Mouse (Mus musculus) urinary bladder, postnatal 36 days (tissue): Measurements from ENCODE around the gene Wdr63.
A peak's percentile ranks its signal among the peaks of the same experiment; 100 is the strongest.

ENCODE experiments used
- DNase-seq, 2 experiments: peaks; one replicate each; pipeline ENCODE4 v3.0.0; 2022; ENCODE audit warnings: low spot score in 2 of 2, mixed read lengths in 1 of 2

Gene Wdr63

DNA sequence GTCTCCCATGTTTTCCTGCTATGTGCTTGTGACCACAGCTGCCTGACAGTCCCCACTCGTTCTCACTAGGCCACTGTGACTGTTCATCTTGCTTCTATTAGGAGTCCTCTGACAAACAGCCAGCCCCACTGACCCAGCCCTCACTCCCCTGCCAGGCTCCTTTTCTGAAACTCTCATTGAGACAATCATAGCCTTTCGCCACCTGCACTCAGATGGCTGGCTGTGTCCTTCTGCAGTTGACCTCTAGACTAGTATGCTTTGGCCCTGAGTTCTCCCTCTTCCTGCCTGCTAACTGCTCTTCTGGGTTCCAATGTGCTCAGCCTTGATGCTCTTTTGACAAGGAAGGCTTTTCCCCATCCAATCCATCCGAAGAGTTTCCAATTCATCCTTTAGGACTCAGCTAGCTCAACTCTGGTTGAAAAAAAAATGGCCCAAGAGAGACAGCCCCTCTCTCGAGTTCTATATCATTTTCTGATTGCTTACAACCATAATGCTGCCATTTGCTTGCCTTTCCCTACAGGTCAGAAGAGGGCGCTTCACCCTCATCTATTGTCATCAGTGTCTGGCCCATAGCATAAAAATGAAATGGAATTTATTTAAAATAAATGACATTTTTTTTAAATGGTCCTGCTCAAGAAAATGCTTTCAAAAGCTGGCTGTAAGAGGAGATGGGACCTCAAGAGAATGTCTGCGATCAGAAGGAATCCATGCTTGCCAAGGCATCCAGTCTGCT is 54.7 kb downstream of the Wdr63 start:
- no peak for DNase-seq

DNA sequence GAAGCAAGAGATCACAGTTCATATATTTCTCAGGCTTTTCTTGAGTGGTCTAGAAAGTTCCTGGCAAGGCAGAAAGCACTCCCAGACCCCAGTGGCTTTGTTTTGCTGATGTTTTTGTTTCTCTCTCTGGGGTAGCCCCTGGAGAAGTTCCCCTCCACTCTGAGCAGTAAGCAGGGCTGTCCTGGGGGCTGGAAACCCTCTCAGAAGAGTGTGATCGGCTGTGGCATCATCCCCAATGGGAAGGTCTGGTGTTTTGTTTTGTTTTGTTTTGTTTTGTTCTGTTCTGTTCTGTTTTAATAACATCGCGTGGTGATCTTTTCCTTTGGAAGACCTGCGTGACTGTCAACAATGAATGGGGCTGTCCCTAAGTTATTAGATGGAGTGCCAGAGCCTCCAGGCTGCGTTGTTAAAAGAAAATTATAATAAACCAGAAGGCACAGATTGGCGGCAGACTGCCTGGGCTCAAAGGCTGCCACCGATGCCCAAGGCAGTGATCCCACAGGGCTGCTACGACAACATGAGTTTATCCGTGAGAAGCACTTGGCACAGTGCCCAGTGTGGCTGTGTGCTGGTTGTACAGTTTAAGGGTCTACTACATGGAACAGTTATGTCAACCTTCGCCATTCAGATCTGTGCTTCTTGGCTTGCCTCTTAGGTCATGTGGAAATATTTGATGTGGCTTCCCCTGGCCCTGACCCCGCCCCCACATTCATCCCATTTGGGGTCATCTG is 56.5 kb downstream of the Wdr63 start:
- DNase-seq: no peak

DNA sequence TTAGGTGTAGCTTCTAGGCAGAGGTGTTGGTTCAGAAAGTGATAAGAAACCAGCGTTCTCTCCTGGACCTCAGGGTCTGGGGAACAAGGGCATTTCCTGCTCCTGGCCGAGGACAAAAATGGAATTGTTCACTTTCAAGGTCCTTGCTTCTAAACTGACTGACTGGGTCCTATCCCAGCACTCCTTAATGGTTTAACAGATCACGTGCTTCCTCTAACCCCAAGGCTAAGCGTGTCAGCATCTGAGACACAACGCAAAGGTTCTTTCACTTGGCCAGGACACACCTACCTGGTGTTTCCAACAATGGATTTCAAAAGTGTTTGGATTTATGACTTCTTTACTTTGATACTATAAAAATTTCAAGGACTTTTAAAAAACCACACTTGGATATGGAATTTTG is 58.0 kb downstream of the Wdr63 start:
- DNase-seq: no peak

DNA sequence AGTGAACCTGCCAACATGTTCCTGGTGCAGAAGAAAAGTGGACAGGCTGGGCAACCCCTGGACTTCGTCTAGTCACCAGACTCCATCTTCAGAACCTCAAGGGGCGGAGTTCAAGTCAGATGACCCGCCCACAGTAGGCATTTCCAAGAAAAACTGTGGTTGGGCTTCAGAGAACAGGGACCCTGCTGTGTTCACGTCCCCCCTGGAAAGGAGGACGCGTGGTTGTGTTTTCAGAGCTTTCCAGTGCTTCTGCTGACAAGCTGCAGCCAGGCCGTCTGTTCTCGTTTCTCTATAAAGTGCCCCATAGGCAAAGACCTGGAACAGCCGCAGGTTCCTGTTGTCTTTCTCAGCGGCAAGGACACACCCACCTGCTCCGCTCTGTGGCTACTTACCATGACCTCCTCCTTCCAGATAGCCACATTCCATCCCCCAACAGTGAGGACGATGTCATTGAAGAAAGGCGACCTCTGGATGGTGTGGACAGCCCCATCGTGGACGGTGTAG is 60.2 kb downstream of the Wdr63 start:
- peak; percentile 37 for DNase-seq

DNA sequence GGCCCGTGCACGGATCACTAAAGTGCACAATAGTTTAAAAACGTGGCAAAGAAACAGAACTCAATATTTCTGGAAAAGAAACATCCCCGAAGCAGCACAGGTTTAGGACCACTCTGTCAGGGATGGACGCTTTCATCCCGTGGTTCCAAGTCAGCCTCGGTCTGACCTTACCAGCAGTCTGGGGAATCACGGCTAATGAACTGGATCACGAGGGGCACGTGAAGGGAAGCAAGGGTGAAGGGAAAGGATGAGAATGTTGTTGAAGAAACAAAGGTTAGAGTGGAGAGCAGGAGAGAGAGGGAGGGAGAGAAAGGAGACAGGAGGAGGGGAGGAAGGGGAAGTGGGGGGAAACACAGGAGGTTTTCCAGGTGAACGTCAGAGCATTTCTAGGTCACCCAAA is 61.9 kb downstream of the Wdr63 start:
- no peak for DNase-seq

DNA sequence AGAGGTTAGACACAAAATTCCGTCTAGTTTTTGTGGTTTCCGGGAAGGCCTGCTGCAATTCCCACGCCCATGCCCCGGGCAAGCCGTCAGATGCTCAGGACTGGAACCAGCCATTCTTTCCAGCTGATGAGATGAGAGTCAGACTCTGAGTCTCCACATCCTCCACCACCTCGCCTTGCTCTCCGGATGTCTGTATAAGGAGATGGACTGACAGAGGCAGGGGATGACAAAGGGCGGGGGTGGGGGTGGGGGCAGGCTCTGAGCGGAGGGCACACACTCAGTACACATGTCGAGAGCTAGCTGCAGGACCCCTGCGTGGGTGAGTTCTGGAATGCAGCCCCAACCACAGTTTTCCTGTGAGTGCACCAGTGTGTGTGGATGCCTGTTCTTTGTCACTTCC is 63.0 kb downstream of the Wdr63 start:
- no peak for DNase-seq

DNA sequence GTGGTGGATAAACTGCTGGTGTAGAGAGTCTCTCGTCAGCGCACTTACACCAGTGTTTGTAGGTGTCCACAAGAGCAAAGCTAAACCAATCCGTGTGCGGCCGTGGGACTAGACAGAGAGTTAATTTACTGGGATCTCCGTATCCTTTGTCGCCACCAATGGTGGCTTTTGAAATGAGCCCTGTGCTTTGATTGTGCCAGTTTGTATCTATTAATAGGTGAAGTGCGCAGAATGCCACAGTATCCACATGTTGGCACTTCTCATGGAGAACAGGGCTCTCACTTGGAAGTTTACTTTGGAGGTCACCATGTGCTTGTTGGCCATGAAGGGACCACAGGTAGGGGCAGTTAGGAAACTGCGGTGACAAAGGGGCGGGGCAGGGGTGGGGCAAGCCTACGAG is 66.5 kb downstream of the Wdr63 start:
- no peak for DNase-seq

DNA sequence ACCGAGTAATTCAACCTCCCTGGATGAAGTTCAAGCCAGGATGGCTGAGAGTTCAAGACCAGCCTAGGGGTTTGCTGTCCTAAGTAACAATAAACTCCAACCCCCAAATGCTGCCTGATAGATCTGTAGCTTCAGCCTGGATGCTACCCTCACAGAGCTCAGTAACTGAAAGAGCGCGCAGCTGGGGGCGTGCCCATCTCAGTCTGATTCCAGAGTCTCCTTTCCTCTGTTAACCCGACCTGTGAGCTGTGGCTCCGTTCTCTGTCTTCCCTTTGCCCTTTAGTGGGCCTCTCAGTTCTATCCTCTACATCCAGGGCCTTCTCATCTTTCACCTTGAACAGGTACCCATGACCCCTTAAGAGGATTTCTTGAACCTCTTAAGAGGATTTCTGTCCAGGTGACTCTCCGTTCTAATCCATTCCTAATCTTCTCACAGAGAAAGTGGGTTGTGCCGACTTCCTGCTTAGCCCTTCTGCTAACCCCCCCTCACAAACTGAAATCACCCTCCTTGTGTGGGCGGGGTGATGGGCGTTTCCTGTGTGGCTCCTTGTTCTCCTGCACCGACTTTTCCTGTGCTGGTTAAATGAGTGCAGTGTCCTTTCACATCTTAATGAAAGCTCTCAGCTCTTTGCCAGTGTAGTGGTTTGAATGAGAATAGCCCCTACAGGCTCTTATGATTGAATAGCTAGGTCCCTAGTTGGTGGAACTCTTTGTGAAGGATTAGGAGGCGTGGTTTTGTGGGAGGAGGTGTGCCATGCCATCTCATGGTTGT is 68.6 kb downstream of the Wdr63 start:
- DNase-seq: no peak

DNA sequence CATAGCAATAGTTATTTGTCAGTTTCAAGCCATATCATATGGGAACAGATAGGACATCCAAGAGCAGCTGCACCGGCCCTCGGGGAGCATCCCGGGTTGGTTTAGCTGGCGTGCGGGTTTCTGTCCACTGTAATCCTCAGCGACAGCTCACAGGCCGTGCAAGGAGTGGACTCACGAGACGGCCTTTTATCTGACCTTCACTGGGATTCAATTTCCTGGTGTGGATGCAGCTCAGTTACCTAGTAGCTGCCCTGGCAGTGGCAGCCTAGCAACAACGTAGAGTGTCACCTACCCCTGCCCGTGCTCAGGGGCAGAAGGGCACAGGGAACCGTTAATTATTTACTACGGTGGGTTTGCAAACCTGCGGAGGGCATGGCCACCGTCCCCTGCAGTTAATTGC is 70.0 kb downstream of the Wdr63 start:
- no peak for DNase-seq

DNA sequence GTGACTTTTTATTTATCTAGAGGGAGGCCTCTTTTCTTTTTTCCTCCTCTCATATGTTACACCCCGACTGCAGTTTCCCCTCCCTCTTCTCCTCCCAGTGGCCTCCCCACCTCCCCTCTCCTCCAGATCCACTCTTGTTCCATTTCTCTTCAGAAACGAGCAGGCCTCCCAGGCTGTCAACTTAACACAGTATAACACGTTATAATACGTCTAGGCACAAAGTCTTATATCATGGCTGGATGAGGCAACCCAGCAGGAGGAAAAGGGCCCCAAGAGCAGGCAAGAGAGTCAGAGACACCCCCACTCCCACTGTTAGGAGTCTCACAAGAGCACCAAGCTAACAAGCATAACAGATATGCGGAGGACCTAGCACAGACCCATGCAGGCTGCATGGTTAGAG is 75.0 kb downstream of the Wdr63 start:
- DNase-seq: no peak

DNA sequence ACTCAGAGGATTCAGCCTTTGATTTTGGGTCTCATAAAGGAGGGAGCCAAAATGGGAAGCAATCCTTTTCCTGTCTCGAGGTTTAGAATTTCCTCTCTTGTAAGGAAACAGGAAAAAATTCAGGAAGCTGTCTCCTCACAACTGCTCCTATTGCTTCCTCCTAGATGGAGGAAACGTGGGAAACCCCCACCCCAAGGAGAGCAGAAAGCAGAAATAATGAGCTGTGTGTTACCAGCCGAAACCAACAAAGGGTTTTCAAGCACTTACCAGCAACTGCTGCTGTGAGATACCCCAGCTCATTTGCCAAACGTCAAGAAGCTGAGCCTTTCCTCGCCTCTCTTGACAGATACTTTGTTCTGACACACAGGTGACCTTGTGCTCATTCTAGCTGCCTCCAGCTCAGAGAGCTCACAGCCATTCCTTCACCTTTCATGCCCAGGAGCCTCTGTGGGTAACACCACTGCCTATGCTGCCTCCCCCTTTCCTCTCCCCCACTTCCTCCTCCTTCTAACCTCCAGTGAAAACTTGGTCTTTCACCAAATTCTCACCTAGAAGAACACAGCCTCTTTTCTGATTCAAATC is 77.6 kb downstream of the Wdr63 start:
- DNase-seq: no peak

DNA sequence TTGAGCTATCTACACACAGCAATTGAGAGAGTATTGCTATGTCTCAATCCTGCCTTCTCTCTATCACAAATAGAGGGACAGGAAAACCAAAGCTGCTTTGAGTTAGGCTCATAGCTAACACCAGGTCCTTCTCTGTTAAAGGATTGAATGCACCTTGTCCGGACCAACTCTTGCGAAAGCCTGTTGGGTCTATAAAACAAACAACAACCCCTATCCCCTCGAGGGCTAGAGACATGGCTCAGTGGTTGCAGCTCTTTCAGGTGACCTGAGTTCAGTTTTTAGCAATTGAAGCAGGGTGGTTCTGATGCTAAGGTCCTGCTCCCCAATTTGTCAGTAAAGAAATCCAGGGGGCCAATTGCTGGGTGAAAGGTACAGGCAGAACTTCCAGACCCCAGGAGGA is 78.7 kb downstream of the Wdr63 start:
- no peak for DNase-seq

DNA sequence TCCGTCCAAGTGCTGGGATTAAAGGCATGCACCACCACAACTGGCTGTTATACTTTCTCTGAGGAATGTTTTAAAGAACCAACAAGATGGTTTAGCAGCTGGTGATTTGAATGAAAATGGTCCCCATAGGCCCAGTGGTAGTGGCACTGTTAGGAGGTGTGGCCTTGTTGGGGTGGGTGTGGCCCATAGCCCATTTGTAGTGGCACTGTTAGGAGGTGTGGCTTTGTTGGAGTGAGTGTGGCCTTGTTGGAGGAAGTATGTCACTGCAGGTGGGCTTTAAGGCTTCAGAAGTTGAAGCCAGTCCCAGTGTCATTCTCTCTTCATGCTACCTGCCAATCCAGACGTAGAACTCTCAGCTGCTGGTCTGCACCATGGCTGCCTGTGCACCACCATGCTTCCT is 79.5 kb downstream of the Wdr63 start:
- DNase-seq: no peak

DNA sequence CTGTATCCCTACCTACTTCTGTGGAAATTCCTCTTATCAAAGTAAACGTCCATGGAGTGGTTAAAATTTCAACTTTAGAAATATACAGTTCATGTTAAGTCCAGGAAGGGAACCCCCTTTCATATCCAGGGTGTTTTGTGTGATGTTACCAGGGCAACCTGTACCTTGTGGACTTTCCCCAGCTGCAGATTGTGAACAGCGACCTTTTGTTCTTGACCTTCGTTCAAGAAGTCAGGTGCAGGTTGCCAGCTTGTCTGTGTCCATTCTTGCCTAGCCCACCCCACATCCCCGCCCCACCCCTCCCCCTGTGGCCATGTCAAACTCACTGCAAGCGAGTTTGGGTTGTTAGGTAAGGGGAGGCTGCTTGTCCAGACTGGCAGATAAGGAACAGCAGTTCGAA is 80.8 kb downstream of the Wdr63 start:
- DNase-seq: no peak

DNA sequence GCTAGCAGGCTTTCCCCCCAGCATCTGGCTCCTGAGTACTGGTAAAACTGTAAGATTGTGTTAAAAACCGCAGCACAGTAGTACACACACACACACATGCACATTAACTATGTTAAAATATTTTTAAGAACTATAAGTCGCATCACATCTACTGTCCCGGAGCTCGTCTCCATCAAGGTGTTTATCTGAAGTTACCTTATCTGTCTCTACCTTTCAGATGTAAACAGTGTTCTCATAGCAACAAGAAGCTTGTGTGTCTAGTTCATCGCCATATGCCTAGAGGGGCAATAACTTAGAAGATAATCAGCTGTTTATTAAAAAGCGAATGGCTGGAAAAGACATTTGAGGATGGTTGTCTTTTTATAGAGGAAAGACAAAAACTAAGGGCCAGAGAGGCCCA is 82.4 kb downstream of the Wdr63 start:
- DNase-seq: no peak

DNA sequence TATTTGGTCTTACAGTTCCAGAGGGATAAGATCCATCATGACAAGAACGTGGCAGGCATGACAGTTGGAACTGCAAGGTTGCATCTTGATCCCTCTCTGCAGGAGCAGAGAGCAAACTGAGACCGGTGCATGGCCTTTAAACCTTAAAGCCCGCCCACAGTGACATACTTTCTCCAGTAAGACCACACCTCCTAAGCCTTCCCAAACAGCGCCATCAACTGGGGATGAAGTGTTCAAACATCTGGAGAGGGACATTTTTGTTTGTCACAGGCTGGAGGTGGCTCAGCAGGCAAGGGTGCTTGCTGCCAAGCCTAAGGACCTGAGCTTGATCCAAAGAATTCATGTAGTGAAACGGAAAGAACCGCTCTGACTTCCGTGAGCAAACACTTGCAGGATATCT is 83.2 kb downstream of the Wdr63 start:
- no peak for DNase-seq

DNA sequence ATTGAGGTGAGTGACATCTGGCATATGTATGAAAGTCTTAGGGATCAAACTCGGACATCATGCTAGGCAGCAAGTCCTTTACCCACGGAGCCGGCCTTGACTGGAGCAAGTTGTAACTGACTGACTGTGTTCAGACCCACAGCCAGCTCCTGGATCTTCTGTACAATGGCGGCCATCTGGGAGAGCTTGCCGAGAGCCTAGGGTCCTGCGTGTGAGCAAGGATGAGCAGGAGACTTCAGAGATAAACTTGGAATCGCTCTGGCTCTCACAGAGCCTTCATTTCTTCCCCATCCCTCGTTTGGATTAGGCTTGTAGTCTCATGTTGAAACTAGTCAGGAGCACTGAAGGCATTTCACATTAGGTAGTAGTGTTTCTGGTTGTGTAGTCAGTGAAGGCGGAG is 85.7 kb downstream of the Wdr63 start:
- no peak for DNase-seq

DNA sequence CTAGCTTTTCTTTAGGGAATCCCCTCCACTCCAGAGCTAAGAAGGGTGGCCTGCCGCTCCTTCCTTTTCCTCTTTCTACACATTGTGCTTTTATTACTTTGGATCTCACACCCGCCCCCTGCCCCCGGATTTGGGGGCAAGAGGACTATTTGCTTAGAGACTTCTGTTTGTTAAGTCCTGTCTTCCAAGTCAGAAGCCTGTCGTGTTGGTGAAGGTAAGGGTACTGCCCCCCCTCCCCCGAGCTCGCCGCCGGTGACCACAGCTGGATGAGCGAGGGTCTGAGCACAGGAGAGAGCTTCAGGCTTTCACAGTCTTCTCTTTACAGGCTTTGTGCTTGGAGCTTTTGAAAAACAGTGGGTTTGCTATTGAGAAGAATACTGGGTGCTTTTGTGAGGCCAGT is 90.4 kb downstream of the Wdr63 start:
- no peak for DNase-seq

DNA sequence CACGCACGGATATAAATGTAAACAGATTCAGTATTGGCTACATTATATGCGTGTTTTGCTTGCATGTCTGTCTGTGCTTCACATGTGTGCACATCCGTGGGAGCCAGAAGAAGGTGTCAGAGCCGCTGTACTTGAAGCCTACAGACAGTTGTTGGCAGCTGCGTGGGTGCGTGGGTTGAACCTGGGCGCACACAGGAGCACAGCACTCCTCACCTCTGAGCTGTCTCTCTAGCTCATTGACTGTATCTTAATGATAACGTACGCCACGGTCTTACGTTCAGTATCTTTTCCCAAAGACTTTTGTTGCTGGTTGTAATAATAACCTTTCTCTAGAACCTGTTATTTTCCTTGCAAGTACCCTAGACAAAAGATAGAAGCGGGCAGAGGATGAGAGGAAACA is 91.0 kb downstream of the Wdr63 start:
- DNase-seq: no peak

DNA sequence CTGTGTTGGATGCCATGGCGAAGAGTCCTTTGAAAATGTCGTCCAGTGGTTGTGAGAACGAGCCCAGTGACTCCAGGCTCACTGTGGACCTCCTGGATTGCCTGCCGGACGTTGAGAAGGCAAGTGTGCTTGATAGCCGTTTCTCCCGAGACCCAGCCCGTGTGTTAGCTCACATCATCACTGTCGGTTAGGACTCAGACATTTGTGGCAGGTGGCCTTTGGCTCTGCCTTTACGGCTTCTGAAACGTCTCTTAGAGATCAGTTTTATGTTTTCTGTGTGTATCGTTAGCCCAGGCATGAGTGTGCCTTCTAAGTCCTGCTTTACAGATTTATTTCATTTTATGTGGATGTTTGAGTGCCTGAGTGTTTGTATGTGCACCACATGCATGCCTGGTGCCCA is 93.6 kb downstream of the Wdr63 start:
- DNase-seq: no peak

DNA sequence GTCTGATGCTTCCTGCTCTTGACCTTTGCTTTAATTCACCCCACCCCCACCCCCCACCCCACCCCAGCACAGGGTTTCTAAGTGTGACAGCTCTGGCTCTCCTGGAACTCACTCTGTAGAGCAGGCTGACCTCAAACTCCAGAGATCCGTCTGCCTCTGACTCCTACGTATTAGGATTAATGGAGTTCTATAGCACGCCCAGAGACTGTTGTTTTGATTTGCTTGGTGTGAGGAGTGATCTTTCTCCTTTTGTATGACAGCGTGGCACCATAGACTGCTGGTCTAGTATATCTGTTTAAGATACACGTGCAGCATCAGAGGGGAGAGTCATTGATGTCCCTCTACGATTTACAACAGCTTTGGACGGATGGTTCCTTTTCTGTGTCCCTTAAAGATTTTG is 94.4 kb downstream of the Wdr63 start:
- DNase-seq: no peak

DNA sequence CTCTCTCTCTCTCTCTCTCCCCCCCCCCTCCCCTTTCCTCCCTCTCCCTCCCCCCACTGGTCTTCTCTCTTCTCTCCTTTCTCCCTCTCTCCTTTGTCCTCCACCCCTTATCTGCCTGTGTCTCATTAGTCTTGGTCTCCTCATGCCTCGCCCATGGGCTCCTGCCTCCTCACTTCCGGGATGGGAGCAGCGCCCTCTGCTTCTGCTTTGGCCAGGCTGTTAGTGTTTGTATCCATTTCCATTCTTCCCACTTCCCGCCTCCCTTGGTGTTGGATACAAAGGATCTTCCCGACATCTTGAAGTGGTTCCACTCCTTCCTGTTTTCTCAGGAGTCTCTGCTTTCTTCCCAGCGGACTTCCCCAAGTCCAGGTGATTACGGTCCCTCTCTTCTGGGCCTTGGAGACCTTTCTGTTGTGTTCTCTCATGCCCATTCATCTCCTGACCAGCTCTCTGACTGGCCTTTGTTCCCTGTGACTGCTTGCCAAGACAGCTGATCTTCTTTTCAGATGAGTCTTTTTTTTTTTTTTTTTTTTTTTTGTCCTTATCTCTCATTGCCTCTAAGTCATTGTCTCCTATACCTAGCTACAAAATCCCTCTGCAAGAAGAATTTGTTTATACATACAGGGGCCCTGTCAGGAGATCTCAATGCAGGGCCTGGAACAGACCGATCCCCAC is 96.2 kb downstream of the Wdr63 start:
- DNase-seq: no peak
